Mouse (Mus musculus) small intestine, adult 10 weeks (tissue): ENCODE data around the gene B020004J07Rik. TPM values are rescaled to one million over a fixed set of nuclear protein-coding genes. Genes with fewer than 3 reads are reported as not detected.

Source experiments
- polyA plus RNA-seq: library from polyadenylated mRNA; stranded (reverse); fragments of 350-450 nt; fragmentation: Illumina TruSeq; extraction: RNeasy Lipid Tissue Mini Kit (QIAGEN cat#74804); gene quantifications from one replicate; pipeline ENCODE4 v1.2.3, GENCODE M21; 2014; ENCODE audit warnings: low replicate concordance

The B020004J07Rik gene
- not detected for polyA plus RNA-seq

DNA sequence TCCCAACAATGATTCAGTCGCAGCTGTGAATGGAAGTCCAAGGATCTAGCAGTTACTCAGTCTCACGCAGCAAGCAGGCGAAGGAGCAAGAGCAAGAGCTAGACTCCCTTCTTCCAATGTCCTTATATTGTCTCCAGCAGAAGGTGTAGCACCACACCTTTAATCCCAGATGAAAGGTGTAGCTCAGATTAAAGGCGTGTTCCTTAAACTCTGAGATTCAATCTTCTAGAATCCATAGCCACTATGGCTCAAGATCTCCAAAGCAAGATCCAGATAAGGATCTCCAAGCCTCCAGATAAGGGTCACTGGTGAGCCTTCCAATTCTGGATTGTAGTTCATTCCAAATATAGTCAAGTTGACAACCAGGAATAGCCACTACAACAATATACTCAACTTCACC, at the start of gene B020004J07Rik:
B020004J07Rik (minus strand) TSS at position 101 of the 400 bp plus-strand sequence.

Other genes starting within 250 kb of the B020004J07Rik start
- 63.0 TPM for gene Leprot, start 196.3 kb downstream of the B020004J07Rik start, polyA plus RNA-seq
- gene Lepr, start 126.6 kb downstream of the B020004J07Rik start, polyA plus RNA-seq, result 17.0 TPM
- not detected for gene C130073F10Rik, start 49.8 kb upstream of the B020004J07Rik start, polyA plus RNA-seq
- gene Gm12800, start 65.1 kb upstream of the B020004J07Rik start, polyA plus RNA-seq, result not detected
- not detected for gene Gm12794, start 96.4 kb upstream of the B020004J07Rik start, polyA plus RNA-seq
- not detected for gene Gm12790, start 137.0 kb upstream of the B020004J07Rik start, polyA plus RNA-seq
- gene Gm12789, start 142.6 kb upstream of the B020004J07Rik start, polyA plus RNA-seq, result not detected
- 7.2 TPM for gene Pde4b, start 243.5 kb upstream of the B020004J07Rik start, polyA plus RNA-seq